8 mouse cellular contexts compared by ENCODE assay signal in the genomic region with DNA sequence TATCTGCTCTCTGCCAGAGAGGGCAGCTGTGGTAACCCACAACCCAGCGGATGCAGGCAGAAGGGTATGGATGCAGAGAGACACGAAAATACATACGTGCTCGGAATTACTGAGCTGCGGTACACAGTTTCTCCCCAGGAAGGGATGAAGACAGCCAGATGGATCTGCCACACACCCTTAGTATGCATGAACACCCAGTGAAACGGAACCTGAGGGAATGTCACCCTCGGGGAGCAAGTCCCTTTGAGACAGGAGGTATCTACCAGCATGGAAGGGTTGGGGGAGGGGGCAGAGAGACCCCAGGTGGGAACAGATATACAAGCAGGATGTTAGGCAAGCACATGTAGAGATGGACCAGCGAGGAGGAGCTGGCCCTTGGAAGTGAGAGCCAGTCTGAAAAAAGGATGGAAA. TPM values are rescaled to one million over a fixed set of nuclear protein-coding genes. Genes with fewer than 3 reads are reported as not detected.
DNase-seq lines count a peak whose midpoint lies in the region; ATAC-seq lines count a peak whose summit lies in the region.

No protein-coding gene starts in this region.

- DNase-seq in right cerebral cortex, adult 18-20 months: peak; percentile 23
- DNase-seq in right cerebral cortex, postnatal 14 days: no peak
- DNase-seq in right cerebral cortex, adult 2 months (ENCODE audit: low spot score in 2 of 2): peak; percentile 29 to 39
- no peak for DNase-seq in testis, postnatal 14 days (ENCODE audit: low spot score)
- DNase-seq in kidney, adult 9 months: no peak
- no peak for DNase-seq in gastrocnemius, postnatal 36 days

- peak overlapping the region; percentile 52 for H3K4me3 ChIP-seq in embryonic facial prominence, embryonic 13.5 days
- peak overlapping the region; percentile 49 for H3K4me3 ChIP-seq in limb, embryonic 13.5 days

- no peak overlapping the region for H3K27ac ChIP-seq in embryonic facial prominence, embryonic 13.5 days
- H3K27ac ChIP-seq in limb, embryonic 13.5 days: no peak overlapping the region

- H3K36me3 ChIP-seq in embryonic facial prominence, embryonic 13.5 days: no peaks in the 10 kb centered on the region
- peaks cover 5% of the 10 kb centered on the region; the same call in 1 of the 2 replicates for H3K36me3 ChIP-seq in limb, embryonic 13.5 days

- H3K4me2 ChIP-seq in embryonic facial prominence, embryonic 13.5 days: peak overlapping the region; percentile 80
- peak overlapping the region; percentile 80 for H3K4me2 ChIP-seq in limb, embryonic 13.5 days (replicated peaks)

- 22% methylated on average over 8 of the region's 8 CpGs for WGBS in embryonic facial prominence, embryonic 13.5 days
- WGBS in limb, embryonic 13.5 days: 24% methylated on average over 8 of the region's 8 CpGs

- intact Hi-C loops in gastrocnemius, postnatal 36 days (cut with DNase I): no loop called here

- H3K9ac ChIP-seq in embryonic facial prominence, embryonic 13.5 days: peak overlapping the region; percentile 69
- peak overlapping the region; percentile 65; the same call in 1 of the 2 replicates for H3K9ac ChIP-seq in limb, embryonic 13.5 days

- no peaks in the 10 kb centered on the region for H3K9me3 ChIP-seq in embryonic facial prominence, embryonic 13.5 days
- H3K9me3 ChIP-seq in limb, embryonic 13.5 days: no peaks in the 10 kb centered on the region

- no peak for ATAC-seq in embryonic facial prominence, embryonic 13.5 days (ENCODE audit: insufficient number of reproducible peaks, insufficient read depth, low FRiP score, low TSS enrichment, low read depth)
- ATAC-seq in limb, embryonic 13.5 days (ENCODE audit: low FRiP score, low read depth): 0 out of 2 replicates have a peak, but pooled peaks have one; percentile 13

- H3K27me3 ChIP-seq in embryonic facial prominence, embryonic 13.5 days: peaks cover 6% of the 10 kb centered on the region; the same call in 1 of the 2 replicates
- 0 out of 2 replicates have a peak, but pooled peaks cover 5% of the 10 kb centered on the region for H3K27me3 ChIP-seq in limb, embryonic 13.5 days

- H3K4me1 ChIP-seq in embryonic facial prominence, embryonic 13.5 days: peaks cover 15% of the 10 kb centered on the region
- H3K4me1 ChIP-seq in limb, embryonic 13.5 days: peaks cover 16% of the 10 kb centered on the region

RNA-seq across cellular contexts. Expression of gene Clstn3, which starts 0.7 kb away (rescaled TPM):
- polyA plus RNA-seq in embryonic facial prominence, embryonic 13.5 days (2015; fragmentation: Nextera tagmentation; extraction: Ambion mirVana): 11.6 and 11.7 TPM in 2 replicates
- polyA plus RNA-seq in limb, embryonic 13.5 days (2015; fragmentation: Nextera tagmentation; extraction: Ambion mirVana): 12.8 and 12.9 TPM in 2 replicates
- total RNA-seq in gastrocnemius, postnatal 36 days (2021): 1 to 10 TPM in 1 of 2 experiments, under 1 TPM in 1; 0.66 to 1.0 TPM

RNA-seq across cellular contexts. Expression of gene C1rl, which starts 29.0 kb away (rescaled TPM):
- 0.72 and 0.94 TPM in 2 replicates for polyA plus RNA-seq in embryonic facial prominence, embryonic 13.5 days (2015; fragmentation: Nextera tagmentation; extraction: Ambion mirVana)
- 0.60 and 0.72 TPM in 2 replicates for polyA plus RNA-seq in limb, embryonic 13.5 days (2015; fragmentation: Nextera tagmentation; extraction: Ambion mirVana)
- under 1 TPM; 0.46 to 0.59 TPM for total RNA-seq in gastrocnemius, postnatal 36 days (2021)

RNA-seq across cellular contexts. Expression of gene C1ra, which starts 48.3 kb away (rescaled TPM):
- 2.7 and 2.8 TPM in 2 replicates for polyA plus RNA-seq in embryonic facial prominence, embryonic 13.5 days (2015; fragmentation: Nextera tagmentation; extraction: Ambion mirVana)
- polyA plus RNA-seq in limb, embryonic 13.5 days (2015; fragmentation: Nextera tagmentation; extraction: Ambion mirVana): 0.80 and 1.3 TPM in 2 replicates
- total RNA-seq in gastrocnemius, postnatal 36 days (2021): 1 to 10 TPM; 7.3 to 8.3 TPM

RNA-seq across cellular contexts. Expression of gene Pex5, which starts 49.0 kb away (rescaled TPM):
- 47.5 and 54.0 TPM in 2 replicates for polyA plus RNA-seq in embryonic facial prominence, embryonic 13.5 days (2015; fragmentation: Nextera tagmentation; extraction: Ambion mirVana)
- 50.4 and 54.5 TPM in 2 replicates for polyA plus RNA-seq in limb, embryonic 13.5 days (2015; fragmentation: Nextera tagmentation; extraction: Ambion mirVana)
- 10 to 100 TPM; 21.1 to 22.0 TPM for total RNA-seq in gastrocnemius, postnatal 36 days (2021)

Comparison
In these comparisons a context has a peak if more than half of its experiments do, and no peak if none do; other contexts are left out.
1. DNase-seq: peak in right cerebral cortex, adult 18-20 months (single experiment) and right cerebral cortex, adult 2 months (2 of 2); none in right cerebral cortex, postnatal 14 days (single experiment), testis, postnatal 14 days (single experiment), kidney, adult 9 months (single experiment) and gastrocnemius, postnatal 36 days (0 of 2).